Mouse (Mus musculus) granulocyte monocyte progenitor cell, adult 5-6 weeks (primary cell): ENCODE data around the gene Gm5737. TPM values are rescaled to one million over a fixed set of nuclear protein-coding genes. Genes with fewer than 3 reads are reported as not detected.

Experiments used
- ATAC-seq: replicated peaks from 2 replicates; pipeline ENCODE4 v1.8.0; 2016; ENCODE audit warnings: mild to moderate bottlenecking, moderate TSS enrichment, inconsistent platforms; ENCODE audit not compliant: poor library complexity, severe bottlenecking
- total RNA-seq, 2 experiments: library from RNA; stranded (forward) in 1 of 2; stranded (reverse) in 1 of 2; fragments of 200-712, 200-1000 nt in 1 of 2; fragments of >200 nt in 1 of 2; fragmentation: Nextera tagmentation in 1 of 2; gene quantifications; 2 replicates each; pipeline ENCODE4 v1.2.3; 2014 to 2017

Gm5737 gene
- total RNA-seq (2014; fragmentation: Nextera tagmentation), result not detected in 2 replicates
- total RNA-seq (2017), result not detected in 2 replicates

DNA sequence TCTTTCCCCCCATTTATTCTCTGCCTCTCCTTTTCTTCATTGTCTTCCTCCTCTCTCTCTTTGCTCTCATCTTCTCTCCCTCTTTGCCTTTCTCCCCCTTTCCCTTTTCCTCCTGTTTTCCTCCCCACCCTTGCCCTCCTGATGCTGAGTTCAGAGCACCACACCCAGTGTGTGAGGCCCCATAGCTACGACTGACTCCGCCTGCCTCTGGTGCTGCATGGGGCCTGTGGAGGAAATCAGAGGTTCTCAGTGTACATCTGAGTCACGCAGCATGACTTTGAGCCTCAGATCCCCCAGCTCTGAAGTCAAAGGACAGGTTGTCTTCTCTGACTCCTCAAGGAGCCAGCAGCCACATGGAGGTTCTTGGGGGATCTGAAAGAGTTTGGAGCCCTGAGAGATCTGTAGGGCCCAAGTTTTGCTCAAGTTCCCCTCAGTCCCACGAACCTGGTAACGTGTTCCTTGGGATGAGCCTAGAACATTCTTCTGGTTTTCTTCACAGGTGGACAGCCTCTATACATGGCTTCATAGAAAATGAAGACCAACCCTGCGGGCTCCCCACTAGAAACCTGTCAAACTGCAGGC, at the start of gene Gm5737:
TSS of gene Gm5737 (plus strand) at position 532 of the 582 bp plus-strand sequence.
- no peak for ATAC-seq

DNA sequence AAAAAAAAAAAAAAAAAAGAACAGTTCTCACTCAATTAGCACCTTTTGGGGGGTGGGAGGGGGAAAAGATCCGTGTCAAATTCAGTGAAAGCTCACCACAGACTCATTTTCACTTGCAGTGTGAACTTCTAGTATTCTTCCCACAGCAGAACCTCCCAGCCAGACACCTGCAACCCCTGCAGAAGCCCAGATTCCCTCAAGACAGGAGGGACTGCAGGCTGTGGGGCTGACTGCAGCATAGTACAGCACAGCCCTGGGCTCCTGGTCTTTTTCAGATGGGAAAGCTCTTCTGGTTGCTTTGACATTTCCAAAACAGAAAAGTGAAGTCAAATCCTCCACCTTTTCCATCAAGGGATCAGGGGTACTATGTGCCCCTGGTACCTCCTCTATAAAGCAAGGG, 44.8 kb upstream of the Gm5737 start:
- no peak for ATAC-seq

DNA sequence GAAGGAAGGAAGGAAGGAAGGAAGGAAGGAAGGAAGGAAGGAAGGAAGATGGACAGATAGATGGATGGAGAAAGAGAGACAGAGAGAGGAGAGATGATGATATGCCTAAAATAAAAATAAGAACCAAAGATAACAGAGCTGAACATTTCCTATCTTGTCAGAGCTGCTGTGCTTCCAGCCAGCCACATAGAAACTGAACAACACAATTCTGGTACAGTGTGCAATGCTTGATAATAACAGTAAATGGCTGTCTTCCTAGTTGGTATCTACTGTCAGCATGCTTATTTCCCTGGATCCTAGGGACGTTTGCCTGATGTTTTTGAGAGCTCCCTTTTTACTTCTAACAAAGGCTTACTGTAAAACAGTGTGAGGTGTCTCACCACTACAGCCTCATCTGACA, 40.8 kb upstream of the Gm5737 start:
- no peak for ATAC-seq

DNA sequence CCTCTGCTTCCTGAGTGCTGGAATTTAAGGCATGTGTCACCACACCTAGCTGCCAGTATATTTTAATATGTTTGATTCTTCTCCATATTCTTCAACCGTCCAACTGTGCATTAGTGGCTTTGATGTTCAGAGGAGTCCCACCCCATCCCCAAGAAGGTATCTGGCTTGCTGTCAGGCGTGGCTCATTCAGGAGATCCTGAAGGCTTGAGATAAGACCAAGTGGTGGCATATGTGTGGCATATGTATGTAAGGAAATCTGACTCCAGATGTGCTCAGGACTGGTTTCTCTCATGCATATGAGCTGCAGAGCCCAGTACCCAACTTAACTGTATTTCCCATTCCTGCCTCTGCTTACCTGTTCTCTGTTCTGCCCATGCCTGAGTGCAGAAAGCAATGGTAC, 34.2 kb upstream of the Gm5737 start:
- ATAC-seq, result no peak

- ATAC-seq, result no peak
These were observed 16.6 kb upstream of the Gm5737 start for GRCm38 (mm10) chr7:120795544-120795943.

GRCm38 (mm10) chr7:120796369-120796768, 15.8 kb upstream of the Gm5737 start:
- peak; percentile 67 for ATAC-seq

GRCm38 (mm10) chr7:120803268-120803667, 8.9 kb upstream of the Gm5737 start:
- no peak for ATAC-seq

DNA sequence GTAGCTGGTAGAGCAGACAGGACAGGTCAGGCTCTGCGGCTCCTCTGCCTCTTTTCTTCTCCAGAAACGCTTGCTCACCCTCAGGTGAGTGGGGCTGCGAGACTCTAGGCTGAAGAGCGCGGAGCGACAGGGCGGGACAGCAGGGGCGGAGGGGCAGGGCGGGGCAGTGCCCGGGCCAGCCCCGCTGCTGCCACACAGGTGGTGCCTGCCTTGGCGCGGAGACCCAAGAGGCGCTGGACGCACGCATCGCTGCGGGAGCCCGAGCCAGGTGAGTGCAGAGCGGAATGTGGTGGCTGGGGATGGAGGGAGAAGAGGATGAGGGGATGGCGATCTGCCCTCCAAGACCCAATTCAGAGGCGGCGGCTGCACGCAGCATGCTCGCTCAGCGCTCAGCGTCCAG, 2.5 kb upstream of the Gm5737 start:
- no peak for ATAC-seq

DNA sequence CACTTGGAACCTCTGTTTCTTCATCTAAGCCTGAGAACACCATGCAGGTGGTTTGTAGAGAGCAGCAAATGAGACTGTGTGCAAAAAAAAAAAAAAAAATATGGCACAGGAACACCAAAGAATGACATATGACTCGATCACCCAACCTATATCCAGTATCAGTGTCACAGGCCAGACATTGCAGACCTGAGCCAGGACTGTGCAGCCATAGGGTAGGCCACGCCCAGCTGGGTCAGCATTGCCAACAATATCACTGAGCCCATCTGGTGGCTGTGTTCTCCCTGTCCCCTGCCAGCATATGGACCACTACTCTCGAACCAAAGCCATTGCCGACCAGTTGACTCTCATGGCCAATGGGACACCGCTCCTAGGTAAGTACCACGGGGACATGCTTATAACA, 5.4 kb downstream of the Gm5737 start:
- ATAC-seq, result no peak

- no peak for ATAC-seq
These were observed 7.2 kb downstream of the Gm5737 start for GRCm38 (mm10) chr7:120819386-120819785.

DNA sequence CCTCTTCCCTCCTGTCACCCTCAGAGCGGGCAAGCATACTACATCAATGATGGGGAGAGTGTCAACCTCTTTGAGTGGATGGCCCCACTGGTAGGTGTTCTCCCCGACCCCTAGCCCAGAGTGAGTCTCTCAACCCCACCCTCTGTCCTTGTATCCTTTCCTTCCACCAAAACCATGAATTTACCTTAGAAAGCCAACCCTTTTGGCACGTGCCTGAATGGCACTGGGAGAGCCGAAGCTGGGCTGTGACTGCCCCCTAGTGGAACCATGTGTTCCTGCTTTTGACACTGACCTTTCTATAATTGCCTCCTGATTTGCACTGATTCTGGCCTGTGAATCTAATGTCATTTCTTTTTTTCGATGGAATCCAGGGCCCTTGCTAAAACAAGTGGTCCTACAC, 11.1 kb downstream of the Gm5737 start:
- ATAC-seq, result peak; percentile 81

DNA sequence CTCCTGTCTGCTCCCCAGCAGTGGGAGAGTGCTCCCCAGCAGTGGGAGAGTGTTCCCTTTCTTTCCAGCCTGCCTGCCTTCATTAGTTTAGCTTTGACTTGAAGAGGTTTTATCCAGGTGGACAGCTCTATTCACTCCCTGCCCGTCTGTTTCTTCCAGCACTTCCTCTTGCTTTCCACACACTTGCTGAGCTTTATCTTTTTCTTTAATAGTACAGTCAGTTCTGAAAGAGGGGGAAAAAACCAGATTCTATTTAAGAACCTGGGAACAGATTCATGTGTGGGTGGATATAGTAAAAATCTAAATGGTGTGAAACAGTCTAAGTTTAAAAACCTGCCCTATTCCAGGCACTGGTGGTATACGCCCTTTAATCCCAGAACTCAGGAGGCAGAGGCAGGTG, 12.9 kb downstream of the Gm5737 start:
- no peak for ATAC-seq

DNA sequence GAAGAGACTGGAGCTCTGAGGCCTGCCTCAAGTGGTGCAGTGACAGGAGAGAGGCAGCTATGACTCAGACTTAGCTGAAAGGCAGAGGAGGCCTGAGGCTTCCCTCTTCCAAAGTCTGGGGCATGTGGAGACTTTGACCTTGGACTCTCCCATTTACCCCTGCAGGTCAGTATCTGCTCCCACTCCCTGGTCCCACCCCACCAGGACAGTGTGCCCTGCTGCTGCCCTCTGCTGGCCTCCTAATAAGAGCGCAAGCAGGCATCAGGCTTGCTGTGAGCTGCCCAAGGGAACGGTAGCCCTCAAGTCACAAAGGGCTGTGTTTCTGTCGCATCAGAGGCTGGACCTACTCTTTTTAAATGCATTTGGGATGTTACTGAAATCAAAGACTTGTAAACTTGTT, 14.2 kb downstream of the Gm5737 start:
- peak; percentile 50 for ATAC-seq

DNA sequence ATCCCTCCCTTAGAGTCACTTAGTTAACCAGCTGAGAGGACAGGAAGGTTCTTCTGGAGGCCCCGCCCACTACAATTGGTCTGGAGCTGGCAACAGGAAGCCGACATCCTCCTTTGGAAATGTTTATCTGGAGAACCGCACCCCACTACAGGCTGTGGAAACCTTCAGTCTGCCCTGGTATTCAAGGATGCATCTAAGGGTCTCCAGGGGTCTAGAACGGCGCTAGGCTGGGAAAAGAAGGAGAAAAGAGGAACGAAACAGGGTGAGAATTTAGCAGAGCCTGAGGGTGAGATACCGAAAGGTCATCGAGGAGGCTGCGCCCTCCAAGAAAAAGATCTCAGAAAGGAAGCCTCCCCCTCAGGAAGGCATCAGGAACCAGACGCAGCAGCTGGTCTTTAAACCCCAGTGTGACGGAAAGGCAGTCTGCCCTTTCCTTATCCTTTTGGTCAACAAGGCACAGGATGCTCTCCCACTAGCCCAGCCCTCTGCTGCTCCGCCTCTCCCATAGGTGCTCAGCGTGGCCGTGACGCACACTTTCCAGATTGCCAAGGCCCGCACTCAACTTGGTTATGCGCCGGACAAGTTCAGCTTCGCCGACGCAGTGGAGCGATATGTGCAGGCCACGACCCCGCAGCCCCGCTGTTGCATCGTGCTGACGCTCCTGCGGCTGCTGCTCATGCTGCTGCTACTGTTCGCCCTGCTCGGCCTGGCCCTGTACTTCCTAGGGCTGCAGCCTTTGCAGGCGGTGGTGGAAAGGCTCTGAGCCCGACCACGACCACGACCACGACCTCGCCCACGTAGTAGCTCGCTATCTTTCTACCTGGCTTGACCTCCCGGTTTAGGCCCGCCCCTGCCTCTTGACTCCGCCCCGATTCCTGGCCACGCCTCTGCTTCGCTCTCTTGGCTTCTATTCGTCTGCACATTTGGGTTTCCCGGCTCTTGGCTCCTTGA, 18.5 kb downstream of the Gm5737 start:
- peak; percentile 21 for ATAC-seq

GRCm38 (mm10) chr7:120834426-120834825, 22.3 kb downstream of the Gm5737 start:
- ATAC-seq, result peak; percentile 10

- peak; percentile 64 for ATAC-seq
These were observed 22.8 kb downstream of the Gm5737 start for GRCm38 (mm10) chr7:120834863-120835372.

GRCm38 (mm10) chr7:120835449-120836359, 23.5 kb downstream of the Gm5737 start:
- ATAC-seq, result peak; percentile 63

DNA sequence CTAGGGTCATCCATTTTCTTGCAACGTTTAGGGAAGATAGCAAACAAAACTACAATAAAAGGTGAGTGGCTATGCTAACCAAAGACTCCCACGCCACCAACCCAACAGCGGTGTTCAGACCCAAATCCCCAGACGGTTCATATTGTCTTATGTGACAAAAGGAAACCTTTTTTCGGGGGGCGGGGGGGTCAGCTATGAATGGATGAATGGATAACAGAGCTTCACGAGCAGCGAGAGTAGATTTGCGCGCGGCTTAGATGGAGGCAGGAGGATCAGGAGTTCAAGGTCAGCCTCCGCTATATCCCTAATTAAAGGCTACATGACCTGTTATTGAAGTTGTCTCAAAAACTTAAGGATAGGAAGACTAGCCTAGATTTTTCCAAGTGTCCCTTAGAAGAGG, 24.2 kb downstream of the Gm5737 start:
- ATAC-seq, result no peak

- ATAC-seq, result no peak
These were observed 26.4 kb downstream of the Gm5737 start for GRCm38 (mm10) chr7:120838436-120839160.

DNA sequence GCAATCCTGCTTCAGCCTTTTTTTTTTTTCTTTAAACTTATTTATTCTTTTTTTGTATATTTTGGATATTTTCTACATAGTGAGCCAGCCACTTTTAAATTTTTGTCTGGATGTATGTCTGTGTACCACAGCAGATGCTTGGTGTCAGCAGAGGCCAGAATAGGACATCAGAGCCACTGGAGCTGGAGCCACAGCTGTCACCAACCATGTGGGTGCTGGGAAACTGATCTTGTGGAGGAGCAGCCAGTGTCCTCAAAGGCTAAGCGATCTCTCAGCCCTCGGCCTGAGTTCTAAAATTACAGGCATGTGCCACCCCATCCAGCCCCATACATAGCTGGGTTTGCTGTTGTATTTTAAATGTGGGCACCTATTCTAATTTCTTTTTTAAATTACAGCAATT, 27.6 kb downstream of the Gm5737 start:
- no peak for ATAC-seq
